Mouse (Mus musculus) intestine, embryonic 15.5 days (tissue): ENCODE results near the gene Ube4a. TPM values are rescaled to one million over a fixed set of nuclear protein-coding genes. Genes with fewer than 3 reads are reported as not detected.

Experiments
- ATAC-seq: fragments of 200-750 bp; cut with Nextera tagmentation; 2 replicates; pipeline ENCODE4 v1.8.0; 2017; ENCODE audit warnings: moderate TSS enrichment, moderate library complexity
- H3K27ac ChIP-seq: fragments of 300-500 bp; sonication (generic); 2 replicates; pipeline ENCODE4 v1.5.1; 2015; ENCODE audit warnings: mild to moderate bottlenecking, inconsistent platforms
- H3K27me3 ChIP-seq: fragments of 300-500 bp; sonication (generic); replicated peaks from 2 replicates; pipeline ENCODE4 v1.6.1; 2015; ENCODE audit warnings: inconsistent platforms
- H3K36me3 ChIP-seq: fragments of 300-500 bp; sonication (generic); 2 replicates; pipeline ENCODE4 v1.6.1; 2015; ENCODE audit warnings: inconsistent platforms
- H3K4me1 ChIP-seq: fragments of 300-500 bp; sonication (generic); replicated peaks from 2 replicates; pipeline ENCODE4 v1.6.1; 2015; ENCODE audit warnings: inconsistent platforms
- H3K4me2 ChIP-seq: fragments of 300-500 bp; sonication (generic); replicated peaks from 2 replicates; pipeline ENCODE4 v1.6.1; 2015; ENCODE audit warnings: mild to moderate bottlenecking, inconsistent platforms
- H3K4me3 ChIP-seq: fragments of 300-500 bp; sonication (generic); replicated peaks from 2 replicates; pipeline ENCODE4 v1.5.1; 2015; ENCODE audit warnings: inconsistent platforms
- H3K9ac ChIP-seq: fragments of 300-500 bp; sonication (generic); 2 replicates; pipeline ENCODE4 v1.6.1; 2015; ENCODE audit warnings: inconsistent platforms
- H3K9me3 ChIP-seq: fragments of 300-500 bp; sonication (generic); 2 replicates; pipeline ENCODE4 v1.6.1; 2016; ENCODE audit warnings: inconsistent platforms
- WGBS: fragments of 180-500 bp; shearing (Covaris S2); methylation state at CpG from one replicate; pipeline ENCODE4 v1.1.7; 2015; 5-methylcytosine and 5-hydroxymethylcytosine counted together
- polyA plus RNA-seq: library from polyadenylated mRNA; unstranded; fragments of >200 nt; fragmentation: Nextera tagmentation; extraction: Ambion mirVana; gene quantifications from 2 replicates; pipeline ENCODE4 v1.2.1, GENCODE M21; 2015

The Ube4a gene
- polyA plus RNA-seq, 1 experiment from 2014 or later = 24.6 TPM

DNA sequence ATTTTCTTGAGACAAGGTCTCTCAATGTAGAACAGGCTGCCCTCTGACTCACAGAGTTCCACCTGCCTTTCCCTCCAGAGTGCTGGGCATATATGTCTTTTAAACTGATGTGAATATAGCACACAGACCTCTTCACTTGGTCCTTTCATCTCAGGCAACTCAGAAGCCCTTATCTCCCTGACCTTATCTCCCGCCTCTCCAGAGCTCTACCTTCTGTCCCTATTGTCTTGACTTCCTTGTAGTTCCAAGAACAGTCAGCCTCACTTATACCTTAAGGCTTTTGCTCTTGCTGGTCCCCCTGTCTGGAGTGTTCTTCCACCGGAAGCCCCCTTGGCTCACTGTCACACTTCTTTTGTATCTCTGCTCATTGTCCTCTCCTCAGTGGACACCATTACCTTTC, 75.3 kb downstream of the Ube4a start:
- Histone ChIP-seq H3K4me1 (no peaks in the 10 kb centered on the region), H3K4me3 (no peak overlapping the region), H3K4me2 (no peak overlapping the region), H3K9ac (no peak overlapping the region), H3K9me3 (no peaks in the 10 kb centered on the region), H3K36me3 (no peaks in the 10 kb centered on the region), H3K27me3 (no peaks in the 10 kb centered on the region), H3K27ac (no peak overlapping the region)
- ATAC-seq = no peak; the same call in 1 of the 2 replicates
- WGBS = 46% methylated on average over 2 of the region's 2 CpGs

DNA sequence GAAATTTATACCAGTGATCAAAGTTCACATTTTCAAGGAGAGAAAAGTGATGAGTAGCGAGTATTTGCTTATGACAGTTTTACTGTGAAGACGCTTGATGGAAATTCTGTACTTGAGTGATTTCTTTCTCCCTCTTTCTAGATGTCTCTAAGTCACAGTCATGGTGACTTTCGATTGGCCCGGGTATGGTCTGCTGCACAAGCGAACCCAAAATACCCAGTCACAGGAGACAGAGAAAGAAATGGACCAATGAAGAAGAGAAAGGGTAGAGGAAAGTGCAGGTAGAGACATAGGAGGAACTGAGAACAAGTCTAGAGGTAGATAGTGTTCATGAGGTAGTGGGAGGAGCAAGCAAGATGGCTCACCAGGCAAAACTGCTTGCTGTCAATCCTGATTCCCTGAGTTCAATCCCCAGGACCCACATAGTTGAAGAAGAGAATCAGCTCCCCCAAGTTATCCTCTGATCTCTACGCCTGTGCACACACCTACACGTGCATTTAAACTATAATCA, 77.2 kb downstream of the Ube4a start:
- Histone ChIP-seq H3K4me3 (no peak overlapping the region), H3K36me3 (no peaks in the 10 kb centered on the region), H3K4me1 (peaks cover 3% of the 10 kb centered on the region), H3K4me2 (no peak overlapping the region), H3K27me3 (no peaks in the 10 kb centered on the region), H3K27ac (no peak overlapping the region), H3K9me3 (no peaks in the 10 kb centered on the region), H3K9ac (no peak overlapping the region)
- 85% methylated on average over 7 of the region's 7 CpGs for WGBS
- no peak for ATAC-seq

DNA sequence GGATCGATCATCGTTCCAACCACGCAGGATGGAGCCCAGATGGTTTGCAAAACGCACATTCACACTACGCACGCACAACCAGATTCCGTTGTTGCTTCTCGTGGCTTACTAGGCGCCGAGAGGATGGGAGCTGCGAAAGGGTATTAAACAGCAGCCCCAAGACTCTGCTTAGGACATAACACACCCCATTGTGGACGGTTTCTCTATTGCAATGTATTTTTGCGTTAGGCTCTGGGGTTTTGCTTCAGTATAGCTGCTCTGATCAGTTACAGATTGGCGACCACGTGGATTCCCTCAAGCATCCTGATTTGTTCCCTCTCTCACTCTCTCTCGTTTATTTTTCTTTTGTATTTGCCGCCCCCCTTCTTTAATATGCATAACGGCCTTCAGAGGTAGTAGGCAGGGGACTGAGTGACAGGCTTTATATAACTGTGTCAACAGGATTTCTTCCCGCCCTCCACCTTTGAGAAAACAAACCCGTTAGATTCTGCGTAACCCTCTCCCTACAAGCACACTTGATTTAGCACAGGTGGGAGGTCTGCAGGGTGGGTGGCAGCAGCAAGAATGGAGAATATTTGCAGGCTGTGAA, 82.3 kb downstream of the Ube4a start:
- Histone ChIP-seq H3K27ac (peak overlapping the region; percentile 98; the same call in 1 of the 2 replicates), H3K9ac (peak overlapping the region; percentile 78; the same call in 1 of the 2 replicates), H3K4me2 (peak overlapping the region; percentile 99), H3K4me1 (peaks cover 26% of the 10 kb centered on the region), H3K27me3 (no peaks in the 10 kb centered on the region), H3K4me3 (peak overlapping the region; percentile 99), H3K36me3 (no peaks in the 10 kb centered on the region), H3K9me3 (no peaks in the 10 kb centered on the region)
- ATAC-seq = no peak
- under 1% methylated on average over 21 of the region's 21 CpGs for WGBS

DNA sequence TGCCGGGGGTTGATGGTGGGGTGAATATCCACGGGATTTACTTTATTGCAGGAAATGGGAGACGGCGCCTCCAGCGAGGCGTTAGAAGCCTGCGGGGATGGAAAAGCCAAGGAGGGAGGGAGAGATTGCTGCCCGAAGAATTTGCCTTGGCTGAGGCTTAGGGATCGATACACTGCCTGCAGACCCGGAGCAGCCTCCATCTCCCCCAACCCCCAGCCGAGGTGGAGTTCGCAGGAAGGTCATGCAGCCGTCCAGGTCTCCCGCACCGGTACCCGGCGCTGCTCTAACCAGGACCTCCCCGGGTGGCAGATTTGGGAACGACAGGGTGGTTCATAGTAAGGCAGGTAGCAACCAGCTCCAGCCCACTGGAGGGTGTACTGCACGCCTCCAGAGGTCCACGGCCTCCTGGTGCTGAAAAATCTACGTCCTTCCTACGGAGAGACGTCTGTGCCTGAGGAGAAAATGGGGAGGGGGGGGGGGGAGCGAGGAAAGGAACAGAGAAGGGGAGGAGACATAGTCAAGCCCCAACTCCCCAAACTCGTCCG, 82.9 kb downstream of the Ube4a start:
- H3K27me3 ChIP-seq = no peaks in the 10 kb centered on the region
- peak; percentile 43; the same call in 1 of the 2 replicates for ATAC-seq
- no peaks in the 10 kb centered on the region for H3K36me3 ChIP-seq
- no peaks in the 10 kb centered on the region for H3K9me3 ChIP-seq
- peak overlapping the region; percentile 98 for H3K27ac ChIP-seq
- under 1% methylated on average over 26 of the region's 27 CpGs for WGBS
- H3K9ac ChIP-seq = peak overlapping the region; percentile 78
- peak overlapping the region; percentile 99 for H3K4me2 ChIP-seq
- peak overlapping the region; percentile 99 for H3K4me3 ChIP-seq
- peaks cover 31% of the 10 kb centered on the region for H3K4me1 ChIP-seq

DNA sequence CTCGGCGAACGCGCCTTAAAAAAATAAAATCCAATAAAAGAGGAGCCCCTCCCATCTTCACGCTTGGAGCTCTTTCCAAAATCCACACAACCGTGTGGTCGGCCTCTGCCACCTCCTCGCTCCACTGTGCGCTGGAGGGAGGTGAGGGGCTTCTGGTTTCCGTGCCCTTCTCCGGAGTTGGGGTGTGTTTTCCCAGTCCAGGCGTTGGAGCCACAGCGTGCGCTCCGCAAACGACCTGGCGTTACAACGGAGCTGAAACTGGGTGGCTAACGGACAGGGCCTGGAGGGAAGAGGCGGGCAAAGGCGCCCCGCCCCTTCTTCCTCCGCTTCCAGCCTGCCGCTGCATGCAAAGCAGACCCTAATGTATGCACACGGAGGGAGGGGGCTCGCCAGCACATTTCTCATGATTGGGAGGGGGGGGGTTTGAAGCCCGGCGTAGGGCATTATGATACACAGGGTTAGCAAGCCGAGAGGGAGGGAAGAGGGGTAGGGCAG, 83.4 kb downstream of the Ube4a start:
- Histone ChIP-seq H3K4me2 (peak overlapping the region; percentile 99), H3K27ac (peak overlapping the region; percentile 98), H3K27me3 (no peaks in the 10 kb centered on the region), H3K4me1 (peaks cover 36% of the 10 kb centered on the region), H3K9me3 (no peaks in the 10 kb centered on the region), H3K9ac (peak overlapping the region; percentile 78), H3K36me3 (no peaks in the 10 kb centered on the region), H3K4me3 (peak overlapping the region; percentile 99)
- peak; percentile 73 for ATAC-seq
- WGBS = under 1% methylated on average over 29 of the region's 29 CpGs

DNA sequence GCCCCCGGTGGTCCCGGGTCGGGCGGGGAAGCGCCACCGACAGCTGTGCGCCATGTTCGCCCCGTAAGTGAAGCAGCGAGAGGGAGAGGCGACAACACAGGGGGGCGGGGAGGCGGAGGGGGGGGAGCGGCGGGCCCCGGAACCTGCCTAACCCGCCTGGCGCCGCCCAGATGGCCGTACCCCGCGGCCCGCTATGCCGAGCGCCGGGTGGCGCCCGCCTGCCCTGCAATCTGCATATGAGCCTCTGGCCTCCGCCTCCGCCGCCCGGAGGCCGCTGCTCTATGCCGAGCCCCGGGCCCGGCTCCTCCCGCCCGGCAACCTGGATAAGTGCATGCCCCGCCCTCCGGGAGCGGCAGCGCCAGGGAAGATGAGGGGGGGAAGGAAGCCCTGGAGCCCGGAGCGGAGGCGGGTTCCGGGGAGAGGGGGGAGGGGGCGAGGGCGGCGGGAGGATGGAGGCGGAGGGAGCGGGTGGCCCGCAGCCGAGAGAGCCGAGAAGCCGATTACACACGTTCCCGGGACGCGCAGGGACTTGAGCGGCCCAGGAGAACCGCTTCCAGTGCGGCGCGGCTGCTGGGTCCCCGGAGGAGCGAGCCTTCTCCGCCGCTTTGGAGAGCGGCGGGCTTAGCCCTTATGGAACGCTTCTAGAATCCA, 84.1 kb downstream of the Ube4a start, which contains the start of gene Kmt2a:
TSS of gene Kmt2a (minus strand) at position 76 of the 651 bp plus-strand sequence.
- Histone ChIP-seq H3K9ac (peak within 1 kb of the TSS; percentile 97), H3K4me2 (peak within 1 kb of the TSS; percentile 99), H3K4me1 (peaks cover 41% of the 10 kb centered on the region), H3K36me3 (no peaks in the 10 kb centered on the region), H3K9me3 (no peaks in the 10 kb centered on the region), H3K4me3 (peak within 1 kb of the TSS; percentile 99), H3K27me3 (no peaks in the 10 kb centered on the region), H3K27ac (peak within 1 kb of the TSS; percentile 98)
- WGBS = under 1% methylated on average over 64 of the region's 71 CpGs
- peak; percentile 90 for ATAC-seq

DNA sequence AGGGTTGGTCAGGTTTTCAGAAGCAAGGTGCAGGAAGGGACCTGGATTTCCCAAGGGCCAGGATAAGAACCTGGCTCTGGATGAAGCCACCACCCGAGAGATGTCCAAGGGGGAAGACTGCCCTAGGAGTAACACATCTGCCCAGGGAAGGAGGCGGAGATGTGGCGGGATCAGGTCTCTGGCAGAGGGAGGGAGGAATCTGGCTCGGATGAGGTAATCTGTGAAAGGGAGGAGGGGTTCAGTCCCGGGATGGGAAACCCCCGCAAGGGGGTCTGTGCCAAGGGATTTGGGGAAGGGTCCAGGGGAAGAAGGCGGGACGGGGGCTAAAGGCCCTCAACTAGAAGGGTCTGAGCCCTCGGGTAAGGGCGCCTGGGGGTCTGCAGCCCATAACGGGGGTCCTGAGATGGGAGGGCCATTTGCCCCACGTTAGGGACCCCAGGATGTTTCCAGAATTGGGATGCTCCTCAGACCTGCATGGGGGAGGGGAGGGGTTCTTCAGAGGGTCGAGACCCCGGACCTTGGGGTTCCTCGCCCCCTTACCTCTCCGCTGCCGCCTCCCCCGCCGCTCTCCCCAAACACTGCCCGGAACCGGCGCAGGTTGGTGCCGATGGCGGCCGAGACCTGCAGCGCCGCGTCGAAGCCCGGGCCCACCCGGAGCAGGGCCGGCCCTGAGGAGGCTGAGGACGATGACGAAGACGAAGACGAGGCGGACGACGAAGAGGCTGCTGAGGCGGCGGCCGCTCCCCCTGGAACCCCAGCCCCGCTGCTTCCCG, 84.9 kb downstream of the Ube4a start:
- under 1% methylated on average over 36 of the region's 44 CpGs for WGBS
- Histone ChIP-seq H3K4me2 (peak overlapping the region; percentile 74), H3K9ac (peak overlapping the region; percentile 97), H3K4me1 (peaks cover 45% of the 10 kb centered on the region), H3K4me3 (peak overlapping the region; percentile 99), H3K9me3 (no peaks in the 10 kb centered on the region), H3K36me3 (no peaks in the 10 kb centered on the region), H3K27ac (peak overlapping the region; percentile 90), H3K27me3 (no peaks in the 10 kb centered on the region)
- ATAC-seq = peak; percentile 26

DNA sequence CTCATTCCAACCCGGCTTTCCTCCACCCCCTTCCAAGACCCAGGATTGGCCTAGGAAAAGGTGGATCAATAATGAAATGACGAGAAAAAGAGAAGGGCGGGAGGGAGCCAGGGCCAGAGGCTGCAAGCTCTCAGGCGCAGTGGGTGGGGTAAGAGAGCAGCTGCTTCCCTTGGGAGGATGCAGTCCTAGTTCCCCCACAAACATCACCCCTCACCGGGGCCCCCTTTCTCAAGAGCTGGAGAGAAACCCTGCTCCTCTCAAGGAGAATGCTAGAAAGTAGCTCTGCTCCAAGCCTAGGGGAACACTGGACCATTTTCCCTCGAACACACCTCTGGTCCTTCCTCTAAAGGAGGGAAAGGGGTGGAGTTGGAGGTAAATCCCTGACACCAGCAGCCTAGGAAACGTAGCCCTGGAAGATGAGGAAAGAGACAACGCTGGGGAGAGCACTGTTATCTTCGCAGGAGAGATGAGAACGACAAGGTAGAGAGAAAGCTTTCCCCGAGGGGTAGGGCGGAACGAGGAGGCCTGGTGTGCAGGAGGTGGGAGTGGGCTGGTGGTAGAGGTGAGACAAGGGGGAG, 85.6 kb downstream of the Ube4a start:
- Histone ChIP-seq H3K27me3 (no peaks in the 10 kb centered on the region), H3K9me3 (no peaks in the 10 kb centered on the region), H3K4me1 (peaks cover 46% of the 10 kb centered on the region), H3K36me3 (no peaks in the 10 kb centered on the region), H3K9ac (peak overlapping the region; percentile 97), H3K27ac (peak overlapping the region; percentile 90), H3K4me2 (peak overlapping the region; percentile 74), H3K4me3 (peak overlapping the region; percentile 99)
- WGBS = under 1% methylated on average over 13 of the region's 13 CpGs
- no peak for ATAC-seq

DNA sequence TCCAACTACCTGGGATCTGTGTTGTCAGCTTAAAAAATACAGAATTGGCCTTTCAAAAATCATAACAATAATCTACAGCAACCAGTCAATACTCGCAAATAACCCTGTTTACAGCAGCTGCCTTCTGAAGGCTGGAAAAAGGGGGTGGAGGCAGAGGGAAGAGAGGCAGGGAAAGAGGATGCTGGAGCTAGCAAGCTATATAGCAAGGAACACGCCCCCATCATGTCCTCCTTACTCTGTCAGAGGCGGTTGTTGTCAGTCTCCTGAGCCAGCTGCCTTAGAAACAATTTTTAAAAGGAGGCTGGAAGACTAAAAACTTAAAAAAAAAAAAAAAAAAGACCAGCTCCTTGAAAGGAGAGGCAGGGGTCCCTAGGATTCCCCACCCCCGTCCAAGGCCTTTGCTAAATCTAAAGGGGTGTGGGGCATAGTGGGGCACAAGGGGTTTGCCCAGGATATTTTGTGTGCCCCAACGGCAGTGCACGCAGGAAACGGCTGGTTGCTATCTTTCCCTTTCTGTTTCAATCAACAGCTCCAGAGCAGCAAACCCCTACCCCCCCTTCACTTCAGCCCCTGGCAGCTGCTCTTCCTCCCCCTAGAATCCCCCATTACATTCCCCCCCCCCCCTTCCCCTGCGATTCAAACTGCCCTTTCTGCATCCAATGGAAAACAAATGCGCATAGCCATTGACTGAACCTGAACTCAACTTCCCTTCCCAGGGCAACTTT, 86.5 kb downstream of the Ube4a start:
- no peaks in the 10 kb centered on the region for H3K36me3 ChIP-seq
- 25% methylated on average over 9 of the region's 9 CpGs for WGBS
- peak overlapping the region; percentile 99 for H3K4me3 ChIP-seq
- H3K4me1 ChIP-seq = peaks cover 51% of the 10 kb centered on the region
- peak overlapping the region; percentile 74 for H3K4me2 ChIP-seq
- no peaks in the 10 kb centered on the region for H3K27me3 ChIP-seq
- no peaks in the 10 kb centered on the region for H3K9me3 ChIP-seq
- peak overlapping the region; percentile 90; the same call in 1 of the 2 replicates for H3K27ac ChIP-seq
- no peak for ATAC-seq
- peak overlapping the region; percentile 97; the same call in 1 of the 2 replicates for H3K9ac ChIP-seq

DNA sequence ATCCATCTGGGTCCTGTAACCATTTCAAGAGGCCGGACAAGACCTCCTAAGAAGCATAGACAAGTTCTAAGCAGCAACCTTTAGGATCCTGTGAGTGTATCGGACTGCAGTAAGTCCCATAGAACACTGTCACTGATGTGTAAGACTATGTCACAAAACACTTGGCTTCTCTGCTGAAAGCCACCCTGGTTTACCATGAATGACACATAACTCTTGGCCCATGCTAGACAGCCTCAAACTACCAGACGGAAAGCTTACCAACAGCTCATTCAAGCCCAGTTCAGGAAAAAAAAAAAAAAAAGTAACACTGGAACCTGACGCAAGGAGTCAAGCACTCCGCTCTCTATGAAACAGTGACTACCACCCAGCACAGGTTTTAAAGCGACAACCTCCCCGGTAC, 87.7 kb downstream of the Ube4a start:
- 70% methylated on average over 7 of the region's 7 CpGs for WGBS

DNA sequence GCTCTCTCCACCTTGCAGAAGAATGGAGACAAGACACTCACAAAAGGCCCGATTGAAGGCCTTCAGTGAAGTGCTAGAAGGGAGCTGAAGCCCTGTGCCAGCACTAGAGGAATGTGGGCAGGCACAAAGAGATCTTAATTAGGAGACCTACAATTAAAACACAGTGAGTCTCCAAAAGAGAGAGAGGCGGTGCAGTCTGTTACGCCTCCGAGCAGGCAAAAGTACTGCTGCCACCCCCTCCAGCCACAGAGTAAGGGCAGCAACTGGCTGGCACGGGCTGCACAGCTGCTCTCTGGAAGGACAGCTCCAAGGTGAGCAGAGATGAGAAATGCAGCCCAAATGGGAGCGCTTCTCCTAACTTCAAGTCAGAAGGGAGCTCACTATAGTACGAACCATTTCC, 89.9 kb downstream of the Ube4a start:
- Histone ChIP-seq H3K4me3 (no peak overlapping the region), H3K36me3 (no peaks in the 10 kb centered on the region), H3K9ac (no peak overlapping the region), H3K27ac (no peak overlapping the region), H3K4me1 (peaks cover 53% of the 10 kb centered on the region), H3K9me3 (no peaks in the 10 kb centered on the region), H3K4me2 (no peak overlapping the region), H3K27me3 (no peaks in the 10 kb centered on the region)
- WGBS = 67% methylated on average over 7 of the region's 7 CpGs
- no peak for ATAC-seq

More for the DNA sequence above, 87.7 kb downstream of the Ube4a start:
- Histone ChIP-seq H3K4me1 (peaks cover 51% of the 10 kb centered on the region), H3K36me3 (no peaks in the 10 kb centered on the region), H3K27me3 (no peaks in the 10 kb centered on the region), H3K27ac (no peak overlapping the region), H3K4me2 (peak overlapping the region; percentile 14; the same call in 1 of the 2 replicates), H3K9me3 (no peaks in the 10 kb centered on the region), H3K9ac (no peak overlapping the region), H3K4me3 (no peak overlapping the region)
- no peak for ATAC-seq
